Comparison of ENCODE assay signal across 9 mouse cellular contexts in genomic region chr5:134617071-134617470, GRCm38 (mm10). TPM values are rescaled to one million over a fixed set of nuclear protein-coding genes. Genes with fewer than 3 reads are reported as not detected.
DNase-seq lines count a peak whose midpoint lies in the region; ATAC-seq and TF ChIP-seq lines count a peak whose summit lies in the region.
"Had no signal": no experiment of that assay in that cellular context is flagged by ENCODE, and none has a peak within 500 bp of the region (broad histone marks: within the 10 kb centered on the region; RNA-seq: fewer than 3 reads in every experiment).

No protein-coding gene starts in this region.

- no peak for TF ChIP-seq POLR2A in thymus, adult 2 months (IDR thresholded peaks at IDR 0.05; ENCODE audit: control insufficient read depth, extremely low read depth, insufficient read depth, low read length, poor library complexity)

- ATAC-seq in kidney, embryonic 14.5 days (ENCODE audit: low FRiP score, low TSS enrichment) = no peak

- no peaks in the 10 kb centered on the region for H3K9me3 ChIP-seq in kidney, embryonic 14.5 days (ENCODE audit: control insufficient read depth, low read length)
- no peaks in the 10 kb centered on the region for H3K9me3 ChIP-seq in limb, embryonic 10.5 days (replicated peaks)
- H3K9me3 ChIP-seq: limb, embryonic 15.5 days had no signal

- H3K4me3 ChIP-seq in kidney, embryonic 14.5 days (ENCODE audit: low read length) = no peak overlapping the region
- H3K4me3 ChIP-seq in limb, embryonic 10.5 days = no peak overlapping the region
- no peak overlapping the region for H3K4me3 ChIP-seq in thymus, adult 2 months (ENCODE audit: control insufficient read depth, insufficient read depth, low read length)
- H3K4me3 ChIP-seq: limb, embryonic 15.5 days had no signal

- no peak overlapping the region for H3K4me2 ChIP-seq in kidney, embryonic 14.5 days (replicated peaks; ENCODE audit: low read depth, low read length)
- H3K4me2 ChIP-seq: limb, embryonic 15.5 days had no signal

- no peaks in the 10 kb centered on the region for H3K27me3 ChIP-seq in kidney, embryonic 14.5 days (ENCODE audit: control insufficient read depth, insufficient read depth, low read length)
- H3K27me3 ChIP-seq in limb, embryonic 10.5 days (ENCODE audit: low read depth, poor library complexity, severe bottlenecking) = no peaks in the 10 kb centered on the region
- H3K27me3 ChIP-seq in thymus, adult 2 months (ENCODE audit: control insufficient read depth, insufficient read depth, low read length) = no peaks in the 10 kb centered on the region
- H3K27me3 ChIP-seq: limb, embryonic 15.5 days had no signal

- DNase-seq in kidney, adult 18-20 months = peak; percentile 78
- DNase-seq in adrenal gland, postnatal 10 days = peak; percentile 85
- peak; percentile 35 for DNase-seq in embryo, embryonic 11 days
- peak; percentile 81 for DNase-seq in heart, postnatal 4 days
- peak; percentile 64 for DNase-seq in limb, embryonic 10.5 days (ENCODE audit: low spot score)
- DNase-seq in natural killer cell, adult 2 months (ENCODE audit: low spot score in 2 of 2) = peak; percentile 74 to 76
- peak; percentile 63 for DNase-seq in thymus, adult 2 months

- peaks cover 58% of the 10 kb centered on the region for H3K36me3 ChIP-seq in kidney, embryonic 14.5 days (ENCODE audit: control insufficient read depth, insufficient read depth, low read length)
- peaks cover 77% of the 10 kb centered on the region for H3K36me3 ChIP-seq in limb, embryonic 10.5 days
- peaks cover 32% of the 10 kb centered on the region for H3K36me3 ChIP-seq in thymus, adult 2 months (ENCODE audit: control insufficient read depth, insufficient read depth, low read length)

- no peak overlapping the region for H3K9ac ChIP-seq in kidney, embryonic 14.5 days (ENCODE audit: low read depth, low read length)
- H3K9ac ChIP-seq: limb, embryonic 15.5 days had no signal

- H3K4me1 ChIP-seq in kidney, embryonic 14.5 days (ENCODE audit: control insufficient read depth, insufficient read depth, low read length) = no peaks in the 10 kb centered on the region
- peaks cover 5% of the 10 kb centered on the region; the same call in 1 of the 2 replicates for H3K4me1 ChIP-seq in limb, embryonic 10.5 days
- H3K4me1 ChIP-seq in thymus, adult 2 months (replicated peaks; ENCODE audit: control insufficient read depth, insufficient read depth, low read length) = no peaks in the 10 kb centered on the region

- TF ChIP-seq CTCF in thymus, adult 2 months (IDR thresholded peaks at IDR 0.05; ENCODE audit: borderline replicate concordance, control insufficient read depth, extremely low read depth, insufficient read depth, low read length, poor library complexity) = peak; percentile 94; the same call in 1 of the 2 replicates

- no peak overlapping the region for H3K27ac ChIP-seq in kidney, embryonic 14.5 days (ENCODE audit: low read depth, low read length)
- H3K27ac ChIP-seq in limb, embryonic 10.5 days = no peak overlapping the region
- no peak overlapping the region for H3K27ac ChIP-seq in thymus, adult 2 months (ENCODE audit: control insufficient read depth, insufficient read depth, low read length)
- H3K27ac ChIP-seq: limb, embryonic 15.5 days had no signal

- WGBS in kidney, embryonic 14.5 days = 77% methylated on average over 3 of the region's 3 CpGs
- WGBS in limb, embryonic 10.5 days = 62% methylated on average over 3 of the region's 3 CpGs
- 30% methylated on average over 3 of the region's 3 CpGs for WGBS in thymus, adult 2 months

RNA-seq across cellular contexts. Expression of gene Lat2, which starts 2.2 kb away (rescaled TPM):
- polyA plus RNA-seq in kidney, embryonic 14.5 days (2014; fragmentation: Nextera tagmentation; extraction: Ambion mirVana) = 1.8 and 2.2 TPM in 2 replicates
- total RNA-seq in adrenal gland, postnatal 10 days (2021) = 1 to 10 TPM; 3.8 to 4.3 TPM
- total RNA-seq in heart, postnatal 4 days (2021) = 1 to 10 TPM; 2.9 to 4.3 TPM
- polyA plus RNA-seq in limb, embryonic 10.5 days (2016; fragmentation: Nextera tagmentation; extraction: Ambion mirVana) = 4.0 and 4.5 TPM in 2 replicates
- polyA plus RNA-seq in thymus, adult 2 months (2012; rRNA removed) = 7.8 and 7.9 TPM in 2 replicates

RNA-seq across cellular contexts. Expression of gene Eif4h, which starts 22.2 kb away (rescaled TPM):
- polyA plus RNA-seq in kidney, embryonic 14.5 days (2014; fragmentation: Nextera tagmentation; extraction: Ambion mirVana) = 463 and 491 TPM in 2 replicates
- total RNA-seq in adrenal gland, postnatal 10 days (2021) = 100 to 1,000 TPM; 270 to 283 TPM
- total RNA-seq in heart, postnatal 4 days (2021) = 100 to 1,000 TPM; 250 to 262 TPM
- polyA plus RNA-seq in limb, embryonic 10.5 days (2016; fragmentation: Nextera tagmentation; extraction: Ambion mirVana) = 664 and 686 TPM in 2 replicates
- 322 and 363 TPM in 2 replicates for polyA plus RNA-seq in thymus, adult 2 months (2012; rRNA removed)

RNA-seq across cellular contexts. Expression of gene Rfc2, which starts 35.9 kb away (rescaled TPM):
- 309 and 333 TPM in 2 replicates for polyA plus RNA-seq in kidney, embryonic 14.5 days (2014; fragmentation: Nextera tagmentation; extraction: Ambion mirVana)
- total RNA-seq in adrenal gland, postnatal 10 days (2021) = 10 to 100 TPM; 51.1 to 56.7 TPM
- 10 to 100 TPM; 75.2 to 78.2 TPM for total RNA-seq in heart, postnatal 4 days (2021)
- 431 and 443 TPM in 2 replicates for polyA plus RNA-seq in limb, embryonic 10.5 days (2016; fragmentation: Nextera tagmentation; extraction: Ambion mirVana)
- polyA plus RNA-seq in thymus, adult 2 months (2012; rRNA removed) = 133 and 145 TPM in 2 replicates

RNA-seq across cellular contexts. Expression of gene Syna, which starts 57.1 kb away (rescaled TPM):
- 0.14 TPM in 1 of 2 replicates, not detected in the other for polyA plus RNA-seq in kidney, embryonic 14.5 days (2014; fragmentation: Nextera tagmentation; extraction: Ambion mirVana)
- total RNA-seq in adrenal gland, postnatal 10 days (2021) = not detected
- not detected for total RNA-seq in heart, postnatal 4 days (2021)
- 0.06 and 0.08 TPM in 2 replicates for polyA plus RNA-seq in limb, embryonic 10.5 days (2016; fragmentation: Nextera tagmentation; extraction: Ambion mirVana)
- polyA plus RNA-seq in thymus, adult 2 months (2012; rRNA removed) = 0.09 and 0.15 TPM in 2 replicates

Comparison
In these comparisons a context has a peak if more than half of its experiments do, and no peak if none do; other contexts are left out.
1. DNase-seq: peak in every context shown above with its lines; median percentile 85 in adrenal gland, postnatal 10 days; 81 in heart, postnatal 4 days; 78 in kidney, adult 18-20 months; 75 in natural killer cell, adult 2 months; 64 in limb, embryonic 10.5 days; 63 in thymus, adult 2 months; 35 in embryo, embryonic 11 days.